Mouse (Mus musculus) megakaryocyte-erythroid progenitor cell, adult 5-6 weeks (primary cell): Measurements from ENCODE around the gene Cmtm8. TPM values are rescaled to one million over a fixed set of nuclear protein-coding genes. Genes with fewer than 3 reads are reported as not detected.

ENCODE experiments used
- ATAC-seq: replicated peaks from 2 replicates; pipeline ENCODE4 v1.8.0; 2016; ENCODE audit warnings: mild to moderate bottlenecking, inconsistent platforms; ENCODE audit not compliant: severe bottlenecking, poor library complexity, low FRiP score, low TSS enrichment
- total RNA-seq, 2 experiments: library from RNA; stranded (forward) in 1 of 2; stranded (reverse) in 1 of 2; fragments of 200-1000, 215-1000 nt in 1 of 2; fragments of >200 nt in 1 of 2; fragmentation: Nextera tagmentation in 1 of 2; gene quantifications; 2 replicates each; pipeline ENCODE4 v1.2.3; 2014 to 2017

Gene Cmtm8
- total RNA-seq (2014; fragmentation: Nextera tagmentation): 1.5 TPM in 1 of 2 replicates, not detected in the other
- 1.1 TPM in 1 of 2 replicates, not detected in the other for total RNA-seq (2017)

DNA sequence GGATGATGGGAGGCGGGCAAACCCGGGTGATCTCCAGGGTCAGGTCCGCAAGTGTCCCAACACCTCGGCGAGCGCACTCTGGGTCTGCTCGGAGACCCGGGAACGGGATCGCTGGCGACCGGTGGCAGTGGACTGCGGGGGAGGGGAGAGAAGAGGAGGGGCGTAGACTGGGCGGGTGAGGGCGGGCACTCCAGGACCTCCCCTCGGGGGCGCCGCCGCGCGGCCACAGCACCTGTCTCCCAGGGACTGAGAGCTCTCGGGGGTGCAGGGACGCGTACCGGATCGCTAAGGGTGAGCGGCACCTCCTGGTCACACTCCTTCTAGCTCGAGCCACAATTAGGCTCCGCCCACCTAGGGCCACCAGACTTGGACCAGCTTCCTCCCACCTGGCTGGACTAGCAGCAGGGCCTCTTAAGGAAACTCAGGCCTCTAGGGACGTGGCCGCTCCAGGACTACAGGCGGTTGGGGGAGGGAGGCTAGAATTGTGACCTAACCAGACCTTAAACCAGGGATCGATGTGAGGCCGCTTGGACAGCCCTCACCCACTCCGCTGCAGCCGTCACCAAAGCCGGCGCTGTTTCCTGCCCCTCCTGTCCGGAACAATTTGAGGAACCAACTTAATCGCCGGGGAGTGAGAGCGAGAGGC lies at the start of gene Cmtm8:
Gene Cmtm8 (minus strand): TSS at position 140 of the 646 bp plus-strand sequence.
- peak; percentile 73 for ATAC-seq

DNA sequence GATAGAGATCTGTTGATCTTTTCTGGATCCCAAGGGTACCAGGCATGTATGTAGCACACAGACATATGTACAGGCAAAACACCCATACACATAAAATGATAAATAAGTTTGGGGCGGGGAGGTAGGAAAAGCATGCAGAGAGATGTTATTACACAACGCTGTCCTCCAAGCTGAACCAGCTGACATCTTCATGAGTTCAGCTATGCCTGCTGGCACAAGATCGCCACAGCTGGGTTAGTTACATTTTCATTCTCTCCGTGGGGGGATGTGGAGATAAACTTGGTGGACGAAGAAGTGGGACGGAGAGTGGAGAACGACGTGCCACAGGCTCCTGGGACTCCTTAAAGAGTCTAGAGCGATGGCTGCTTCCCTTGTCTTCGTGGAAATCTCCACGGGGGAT lies 49.0 kb upstream of the Cmtm8 start:
- ATAC-seq: no peak

DNA sequence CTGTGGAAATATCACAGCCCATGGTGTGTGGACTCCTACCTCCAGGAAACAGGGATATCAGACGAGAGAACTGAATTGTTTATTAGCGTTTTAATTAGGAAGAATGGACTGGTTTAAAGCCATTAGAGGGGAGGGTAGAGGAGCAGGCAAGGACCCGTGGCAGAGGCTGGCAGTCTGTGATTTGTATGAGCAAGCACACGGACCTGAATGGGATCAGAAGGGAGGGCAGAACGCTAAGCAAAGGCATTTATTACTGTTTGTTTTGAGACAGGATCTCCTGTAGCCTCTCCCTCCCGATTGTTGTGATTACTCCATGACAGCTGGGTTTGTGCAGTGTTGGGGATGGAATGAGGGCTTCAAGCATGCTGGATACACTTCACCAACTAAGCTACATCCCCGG lies 46.4 kb upstream of the Cmtm8 start:
- ATAC-seq: no peak

DNA sequence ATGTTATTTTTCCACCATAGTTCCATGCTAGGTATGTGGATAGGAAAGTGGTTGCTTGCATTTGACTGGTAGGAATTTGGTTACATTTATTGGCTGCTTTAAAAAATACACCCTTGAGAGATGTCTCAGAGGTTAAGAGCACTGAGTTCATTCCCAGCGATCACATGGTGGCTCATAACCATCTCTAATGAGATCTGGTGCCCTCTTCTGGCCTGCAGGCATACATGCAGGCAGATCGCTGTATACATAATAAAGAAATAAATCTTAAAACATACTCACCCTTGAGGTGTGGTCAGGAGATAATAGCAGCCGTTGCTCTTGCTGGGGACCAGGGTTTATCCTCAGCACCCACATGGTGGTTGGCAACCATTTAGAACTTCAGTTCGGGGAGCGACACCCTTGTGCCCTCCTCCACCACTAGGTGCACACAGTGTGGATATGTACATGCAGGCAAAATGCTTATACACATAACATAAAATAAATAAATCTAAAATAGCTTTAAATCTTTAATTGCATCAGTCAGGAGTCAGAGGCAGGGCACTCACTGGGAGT lies 45.0 kb upstream of the Cmtm8 start:
- ATAC-seq: peak; percentile 59; the same call in 1 of the 2 replicates

DNA sequence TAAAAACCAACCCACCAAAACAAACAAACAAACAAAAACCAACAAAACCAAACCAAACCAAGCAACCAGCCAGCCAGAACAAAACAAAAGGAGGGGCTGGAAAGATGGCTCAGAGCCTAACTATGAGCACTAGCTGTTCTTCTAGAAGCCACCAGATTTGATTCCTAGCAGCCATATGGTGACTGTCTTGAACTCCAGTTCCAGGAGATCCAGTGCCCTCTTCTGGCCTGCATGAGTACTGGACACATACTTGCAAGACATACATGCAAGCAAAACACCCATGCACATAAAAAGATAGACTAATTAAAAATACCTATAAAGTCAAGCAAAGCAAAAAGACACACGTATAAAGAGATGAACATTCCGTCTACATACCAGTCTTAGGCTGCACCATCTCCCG lies 43.7 kb upstream of the Cmtm8 start:
- no peak for ATAC-seq

DNA sequence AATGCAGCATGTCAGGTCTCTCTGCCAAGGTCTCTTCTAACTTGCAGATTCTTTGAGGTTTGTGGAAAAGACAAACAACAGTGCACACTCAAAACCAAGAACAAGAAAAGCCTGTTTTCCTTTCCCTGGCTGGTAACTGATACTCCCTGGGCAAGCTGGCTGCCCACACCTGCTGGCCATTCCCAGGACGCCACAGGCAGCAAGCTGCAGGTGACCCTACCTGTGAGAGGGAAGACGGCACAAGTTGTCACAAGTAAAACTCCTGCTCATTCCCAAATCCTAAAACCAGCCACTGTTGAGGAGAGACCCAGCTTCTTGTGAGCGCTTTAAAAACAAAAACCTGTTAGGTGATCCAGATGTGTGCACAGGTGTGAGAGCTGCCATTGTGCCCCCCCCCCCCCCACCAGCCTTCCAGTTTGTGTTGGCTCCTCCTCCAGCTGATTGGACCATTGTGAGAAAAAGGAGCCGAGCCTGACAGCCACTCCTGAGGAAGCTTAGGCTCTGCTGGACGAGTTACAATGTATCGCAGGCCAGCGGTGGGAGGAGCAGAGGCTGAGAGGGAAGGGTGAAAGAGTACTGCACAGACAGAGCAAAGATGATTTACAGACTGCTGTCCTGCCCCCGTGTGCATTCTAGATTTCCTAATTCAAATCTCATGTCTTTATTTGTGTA lies 42.2 kb upstream of the Cmtm8 start:
- no peak for ATAC-seq

DNA sequence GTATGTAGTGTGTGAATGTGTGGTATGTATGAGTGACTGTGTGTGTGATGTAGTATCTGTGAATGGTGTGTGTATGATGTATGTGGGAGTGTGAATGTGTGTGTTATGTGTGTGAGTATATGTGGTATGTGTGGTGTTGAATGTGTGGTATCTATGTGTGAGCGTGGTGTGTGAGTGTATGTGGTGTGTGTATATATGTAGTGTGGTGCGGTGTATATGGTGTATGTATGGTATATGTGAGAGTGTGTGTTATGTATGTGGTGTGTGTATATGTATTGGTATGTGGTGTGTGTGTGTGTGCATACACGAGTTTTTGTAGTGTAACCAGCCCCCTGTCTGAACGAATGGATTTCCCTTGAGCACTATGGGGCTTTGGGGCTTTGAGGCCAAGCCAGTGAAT lies 41.6 kb upstream of the Cmtm8 start:
- ATAC-seq: no peak

DNA sequence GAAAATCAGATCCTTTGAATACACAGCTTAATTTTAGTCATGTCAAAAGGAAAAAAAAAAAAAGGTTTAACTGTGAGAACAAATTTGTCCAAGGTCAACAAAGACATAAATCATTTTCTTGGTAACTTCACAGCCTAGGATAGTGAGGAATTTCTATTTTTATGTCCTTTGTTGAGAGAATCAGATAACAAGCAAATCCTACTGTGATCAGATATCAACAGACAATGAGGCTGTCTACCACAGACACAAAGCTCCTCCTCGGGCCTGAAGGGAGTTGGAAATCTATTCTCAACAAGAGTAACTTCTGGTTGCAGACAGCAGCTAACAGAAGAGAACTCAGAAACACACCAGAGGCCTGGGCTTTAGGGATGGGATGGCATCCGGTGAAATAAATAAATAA lies 38.0 kb upstream of the Cmtm8 start:
- ATAC-seq: no peak

DNA sequence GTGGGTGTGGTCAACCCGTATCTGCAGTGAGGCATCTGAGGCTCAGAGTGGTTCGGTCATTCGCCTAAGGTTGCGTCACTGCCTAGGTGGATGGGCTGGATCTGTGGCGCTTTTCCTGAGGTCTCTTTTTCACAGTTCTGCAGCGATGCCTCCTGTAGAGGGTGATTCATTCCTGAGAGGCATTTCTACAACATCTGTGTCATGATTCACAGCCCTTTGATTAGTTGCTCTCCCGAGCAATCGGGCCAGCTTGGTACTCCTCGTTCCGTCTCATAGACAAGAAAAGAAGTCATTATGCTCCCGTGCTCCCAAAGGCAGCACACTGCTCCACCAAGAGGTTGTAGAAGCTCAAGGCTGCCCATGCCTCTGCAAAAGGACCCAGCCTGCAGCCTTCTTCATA lies 11.4 kb upstream of the Cmtm8 start:
- 0 out of 2 replicates have a peak, but pooled peaks have one; percentile 56 for ATAC-seq

DNA sequence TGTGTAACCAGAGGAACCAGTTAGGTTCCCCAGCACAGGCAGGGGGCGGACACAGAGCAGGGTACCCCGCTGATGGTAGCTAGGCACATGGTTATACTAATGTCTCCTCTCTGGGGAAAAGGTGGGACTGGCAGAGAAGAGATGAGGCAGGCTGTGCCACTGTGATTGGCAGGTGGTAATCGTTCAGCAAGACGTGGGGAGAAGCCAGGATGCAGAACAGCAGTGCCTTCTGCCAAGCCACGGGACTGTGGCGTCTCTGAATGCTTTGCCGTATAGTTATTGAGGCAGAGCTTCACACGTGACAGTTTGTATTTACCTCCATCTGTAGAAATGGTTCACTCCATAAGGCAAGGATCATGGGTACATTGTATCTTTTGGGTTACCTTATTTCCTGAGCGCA lies 10.7 kb upstream of the Cmtm8 start:
- no peak for ATAC-seq

DNA sequence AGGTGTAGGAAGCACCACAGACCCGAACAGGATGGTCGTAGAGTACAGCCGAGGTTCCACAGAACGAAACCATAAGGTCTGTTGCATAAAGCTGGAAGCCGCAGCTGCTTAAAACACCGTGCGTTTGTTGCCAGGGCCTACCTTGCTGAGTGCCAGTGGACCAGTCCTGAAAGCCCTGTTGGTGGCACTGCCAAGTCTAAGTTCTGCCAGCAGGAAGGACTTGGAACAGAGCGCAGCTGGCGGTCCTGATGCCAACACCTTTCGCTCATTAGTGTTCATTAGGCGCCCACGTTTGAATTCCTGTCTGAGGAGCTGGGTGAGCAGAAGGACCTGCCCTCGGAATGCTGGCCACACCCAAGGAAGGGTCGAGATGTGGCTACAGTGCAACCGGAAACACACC lies 9.4 kb upstream of the Cmtm8 start:
- ATAC-seq: no peak

DNA sequence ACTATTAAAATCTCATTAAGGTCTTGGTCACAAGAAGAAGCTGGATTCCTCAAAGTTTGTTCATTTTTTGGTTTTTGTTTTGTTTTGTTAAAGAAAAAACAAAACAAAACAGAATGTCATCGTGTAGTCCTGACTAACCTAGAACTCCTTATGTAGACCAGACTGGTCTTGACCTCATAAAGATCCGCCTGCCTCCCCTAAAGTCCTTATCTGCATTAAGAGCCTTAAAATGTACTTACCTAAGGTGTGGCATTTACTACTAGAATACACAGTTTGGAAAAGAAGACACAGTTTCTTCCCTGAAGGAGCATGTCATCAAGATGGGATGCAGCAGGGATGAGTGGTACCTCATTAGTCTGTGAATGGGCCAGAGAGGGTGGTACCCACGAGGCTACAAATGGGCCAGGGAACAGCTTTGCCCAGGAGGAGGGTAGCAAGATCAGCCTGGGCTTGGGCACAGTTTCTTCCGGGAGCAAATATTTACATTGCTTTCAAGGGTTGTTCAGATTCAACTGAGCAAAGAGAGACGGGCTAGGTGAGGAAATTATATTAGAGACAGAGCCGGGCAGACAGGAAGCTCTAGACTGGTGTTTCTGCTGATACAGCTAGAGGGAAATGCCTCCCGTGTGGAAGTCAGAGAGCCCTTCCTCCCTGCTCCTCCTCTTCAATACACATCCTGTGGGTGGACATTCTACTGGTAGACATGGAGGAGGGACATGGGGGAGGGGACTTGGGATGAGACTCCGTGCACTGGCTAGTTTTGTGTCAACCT lies 7.6 kb upstream of the Cmtm8 start:
- ATAC-seq: no peak

DNA sequence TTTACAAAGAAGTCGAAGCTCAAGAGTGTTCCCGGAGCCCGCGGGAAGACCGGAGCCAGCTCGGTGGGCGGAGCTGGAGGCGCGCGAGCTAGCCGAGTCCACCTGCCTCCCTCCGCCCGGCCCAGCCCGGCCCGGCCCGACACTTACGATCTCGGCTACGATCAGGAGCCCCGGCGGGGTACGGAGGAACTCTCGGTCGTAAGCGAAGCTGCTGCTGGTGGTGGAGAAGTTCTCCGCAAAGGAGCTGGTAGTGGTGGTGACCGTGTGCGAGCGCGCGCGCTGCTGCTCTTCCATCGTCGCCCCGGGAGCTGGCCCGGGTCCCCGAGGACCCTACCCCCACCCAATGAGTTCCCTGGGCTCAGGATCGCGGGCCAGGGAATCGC lies 331 bp downstream of the Cmtm8 start:
- ATAC-seq: peak; percentile 51; the same call in 1 of the 2 replicates

DNA sequence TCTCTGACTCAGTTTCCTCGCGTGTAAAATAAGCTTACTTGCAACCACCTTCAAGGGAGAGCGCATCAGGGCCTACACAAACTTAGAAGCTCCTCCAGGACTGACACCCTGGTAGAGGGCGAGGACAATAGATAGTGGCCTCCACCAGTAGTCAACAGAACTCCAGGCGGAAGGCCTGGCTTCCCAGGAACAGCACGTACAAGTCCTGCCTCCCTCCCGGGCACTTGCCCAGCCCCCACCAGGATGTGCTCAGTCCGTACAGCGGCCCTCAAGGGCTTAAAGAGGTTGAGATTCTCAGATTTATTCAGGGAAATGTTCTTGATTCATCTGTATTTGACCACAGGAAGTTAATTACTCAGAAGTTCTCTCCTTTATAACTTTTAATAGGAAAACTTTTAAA lies 1.1 kb downstream of the Cmtm8 start:
- ATAC-seq: no peak

DNA sequence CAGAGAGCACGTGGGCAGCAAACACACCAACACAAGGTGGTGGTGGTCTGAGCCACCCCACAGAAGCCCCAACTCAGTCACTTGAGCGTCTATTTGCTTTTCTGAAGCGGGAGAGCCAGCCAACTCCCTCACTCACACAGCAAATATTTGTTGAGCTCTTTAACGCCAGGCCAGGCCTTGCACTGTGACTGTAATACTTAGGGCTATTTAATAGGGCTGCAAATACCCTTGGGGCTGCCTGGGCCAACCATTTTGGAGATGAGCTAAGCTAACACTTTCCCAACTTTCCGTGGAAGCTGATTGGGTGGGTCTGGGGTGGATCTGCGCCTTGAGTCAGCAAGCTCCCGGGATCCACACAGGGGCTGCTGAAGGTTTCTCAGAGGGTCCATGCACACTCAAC lies 1.7 kb downstream of the Cmtm8 start:
- ATAC-seq: no peak

DNA sequence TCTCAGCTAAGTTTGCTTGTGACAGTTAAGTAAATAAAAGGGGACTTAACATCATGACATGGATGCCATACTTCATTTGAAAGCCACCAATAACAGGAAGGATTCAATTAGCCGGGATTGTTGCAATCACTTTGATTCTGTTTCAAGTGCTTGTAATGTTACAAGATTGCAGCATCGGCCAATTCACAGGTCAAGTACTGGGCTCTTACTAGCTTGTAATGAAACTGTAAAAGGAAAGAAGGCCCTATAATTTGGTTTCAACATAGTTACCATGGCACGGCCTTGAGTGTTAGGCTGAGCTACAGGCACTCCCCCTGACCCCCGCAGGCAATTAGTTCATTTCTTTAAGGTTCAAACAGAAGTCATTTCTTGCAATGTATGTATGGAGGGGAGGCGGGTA lies 5.1 kb downstream of the Cmtm8 start:
- ATAC-seq: no peak

DNA sequence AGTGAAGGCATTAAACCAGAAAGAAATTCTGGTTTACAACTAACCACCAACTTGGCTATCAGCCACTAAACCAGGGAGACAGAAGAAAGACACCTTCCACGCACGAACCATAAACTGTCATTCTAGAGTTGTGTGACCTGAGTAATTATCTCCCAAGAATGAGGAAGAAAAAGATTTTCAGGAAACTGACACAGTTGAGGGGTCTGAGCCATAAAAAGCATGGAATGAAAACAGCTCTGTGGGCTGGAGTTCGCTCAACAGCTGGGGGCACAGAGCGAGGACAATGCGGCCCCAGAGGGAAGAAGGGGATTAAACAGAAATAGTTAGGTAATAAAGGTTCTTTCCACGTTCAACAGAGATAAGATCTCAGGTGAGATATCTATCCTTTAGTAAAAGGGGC lies 12.4 kb downstream of the Cmtm8 start:
- no peak for ATAC-seq

DNA sequence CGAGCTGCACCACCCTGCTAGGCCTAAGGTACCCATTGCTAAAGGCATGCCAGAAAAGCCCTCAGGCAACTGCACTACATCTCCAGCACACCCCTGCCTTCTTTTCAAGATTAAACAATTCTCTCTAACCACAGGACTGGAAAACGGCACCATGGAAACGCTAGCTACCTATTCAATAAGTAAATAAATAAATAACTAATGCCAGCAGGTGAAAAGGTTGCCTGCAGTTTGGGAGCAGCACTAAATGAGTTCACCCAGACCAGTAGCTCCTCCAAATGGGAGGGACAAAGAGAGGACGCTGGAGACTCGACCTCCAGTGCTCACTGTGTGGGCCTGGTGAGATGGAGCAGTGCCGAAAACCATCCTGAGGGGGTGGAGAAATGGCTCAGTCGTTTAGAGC lies 13.6 kb downstream of the Cmtm8 start:
- ATAC-seq: no peak

DNA sequence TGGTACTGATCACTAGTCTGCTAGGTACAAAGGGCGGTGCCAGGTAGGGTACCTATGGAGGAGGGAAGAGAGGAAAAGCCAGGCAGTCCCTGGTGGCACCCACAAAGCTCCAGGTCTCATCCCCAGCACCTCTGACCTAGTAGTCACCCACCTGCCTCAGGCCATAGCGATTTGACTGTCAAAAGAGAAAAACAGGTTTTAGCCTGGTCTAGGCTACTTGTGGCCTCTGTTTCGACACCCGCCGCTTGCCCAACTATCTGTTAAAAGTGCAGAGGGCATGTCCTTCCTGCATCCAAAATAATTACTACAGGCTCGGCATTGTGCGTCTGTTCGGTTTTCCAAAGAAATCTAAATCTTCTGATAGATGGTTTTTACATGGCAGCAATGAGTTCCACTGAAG lies 14.3 kb downstream of the Cmtm8 start:
- ATAC-seq: no peak

DNA sequence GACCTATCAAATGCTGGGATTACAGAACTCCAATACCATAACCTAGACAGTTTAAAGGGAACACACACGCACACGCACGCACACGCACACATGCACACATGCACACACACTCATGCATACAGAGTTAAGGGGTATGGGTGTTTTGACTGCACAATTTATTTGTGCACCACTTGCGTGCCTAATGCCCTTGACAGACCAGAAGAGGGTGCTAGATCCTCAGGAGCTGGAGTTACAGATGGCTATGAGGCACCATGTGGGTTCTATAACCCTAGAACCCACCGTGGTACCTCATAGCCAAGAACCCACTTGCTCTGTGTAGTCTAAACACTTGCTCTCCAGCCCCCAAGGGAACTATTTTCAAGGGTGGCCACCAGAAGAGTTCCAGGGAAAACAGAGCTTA lies 15.6 kb downstream of the Cmtm8 start:
- no peak for ATAC-seq
